Mouse (Mus musculus): ENCODE results near the gene Hspa5.
"Not testable (repeated sequence)": the region's sequence is repeated elsewhere in the genome, so short reads cannot be mapped to it uniquely, and the experiment has no call there.

DNA sequence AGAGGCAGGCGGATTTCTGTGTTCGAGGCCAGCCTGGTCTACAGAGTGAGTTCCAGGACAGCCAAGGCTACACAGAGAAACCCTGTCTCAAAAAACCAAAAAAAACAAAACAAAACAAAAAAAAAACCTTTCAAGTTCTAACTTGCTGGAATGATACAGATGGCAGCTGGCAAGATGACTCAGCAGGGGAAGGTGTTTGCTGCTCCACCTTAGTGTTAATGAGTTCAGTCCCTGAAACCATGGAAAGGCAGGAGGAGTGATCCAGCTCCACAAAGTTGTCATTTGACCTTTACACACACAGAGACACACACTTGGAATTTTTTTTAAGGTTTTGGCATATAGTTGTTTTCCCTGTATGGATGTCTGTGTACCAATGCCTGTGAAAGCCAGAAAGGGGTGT lies 44.1 kb downstream of the Hspa5 start:
- not testable (repeated sequence) for TF ChIP-seq CTCF (IDR thresholded peaks at IDR 0.05; ENCODE audit: control insufficient read depth, insufficient read depth, insufficient read length); CEBPB (IDR thresholded peaks at IDR 0.05; ENCODE audit: low read depth); MAX (IDR thresholded peaks at IDR 0.05); MYOD1 (IDR thresholded peaks at IDR 0.05; ENCODE audit: control insufficient read depth, insufficient read length, low read depth); USF1 (IDR thresholded peaks at IDR 0.05; ENCODE audit: low read depth); MYOG (IDR thresholded peaks at IDR 0.05; ENCODE audit: control insufficient read depth, extremely low read depth, insufficient read length); FOSL1 (IDR thresholded peaks at IDR 0.05; ENCODE audit: insufficient read depth, low read length, poor library complexity, severe bottlenecking)
